Mouse (Mus musculus) lung, adult 2 months (tissue): ENCODE data around the gene Gm10234. TPM values are rescaled to one million over a fixed set of nuclear protein-coding genes. Genes with fewer than 3 reads are reported as not detected.

Experiments used
- DNase-seq: peaks from one replicate; pipeline ENCODE4 v3.0.0; 2022
- H3K4me1 ChIP-seq: fragments of 200-500 bp; 2 replicates; pipeline ENCODE4 v1.6.1; 2011; ENCODE audit warnings: low read length; ENCODE audit not compliant: control insufficient read depth, insufficient read depth
- H3K4me3 ChIP-seq: fragments of 200-500 bp; replicated peaks from 2 replicates; pipeline ENCODE3; 2011; ENCODE audit warnings: low read depth, mild to moderate bottlenecking, control low read depth, low read length; ENCODE audit errors: extremely low read depth
- CTCF ChIP-seq: fragments of 200-500 bp; IDR thresholded peaks from 2 replicates; pipeline ENCODE4 v1.5.1; 2011; ENCODE audit warnings: mild to moderate bottlenecking, low read length, control low read depth; ENCODE audit not compliant: insufficient read depth
- POLR2A ChIP-seq: fragments of 200-500 bp; IDR thresholded peaks from 2 replicates; pipeline ENCODE4 v1.6.1; 2011; ENCODE audit warnings: low read depth, mild to moderate bottlenecking, control low read depth, low read length, borderline replicate concordance; ENCODE audit errors: extremely low read depth
- WGBS: fragments of 180-500 bp; shearing (Covaris S2); methylation state at CpG from one replicate; pipeline ENCODE4 v1.1.7; 2018; 5-methylcytosine and 5-hydroxymethylcytosine counted together
- polyA plus RNA-seq: library from polyadenylated mRNA; depleted of rRNA; stranded (reverse); fragments of >200 nt; gene quantifications from 2 replicates; pipeline ENCODE4 v1.2.3, GENCODE M21; 2012; rRNA removed

Gene Gm10234
- polyA plus RNA-seq, 1 experiment = not detected

GRCm38 (mm10) chr6:95362707-95363106 lies 40.8 kb downstream of the Gm10234 start:
- WGBS = 80% methylated on average over 5 of the region's 5 CpGs
- H3K4me1 ChIP-seq = no peaks in the 10 kb centered on the region
- TF ChIP-seq POLR2A (no peak), CTCF (no peak)
- no peak overlapping the region for H3K4me3 ChIP-seq
- DNase-seq = no peak

GRCm38 (mm10) chr6:95371811-95372210 lies 49.9 kb downstream of the Gm10234 start:
- no peak for DNase-seq
- TF ChIP-seq POLR2A (no peak), CTCF (no peak)
- 63% methylated on average over 4 of the region's 4 CpGs for WGBS
- no peaks in the 10 kb centered on the region for H3K4me1 ChIP-seq
- no peak overlapping the region for H3K4me3 ChIP-seq

Other genes with a start within 250 kb of the Gm10234 start
- 0.23 and 0.32 TPM in 2 replicates for gene Kbtbd8, start 204.9 kb upstream of the Gm10234 start, polyA plus RNA-seq